In genomic region chr9:48719619-48720018, GRCm38 (mm10) we compare ENCODE assay signal across 15 mouse cellular contexts.
"Had no signal": no experiment of that assay in that cellular context is flagged by ENCODE, and none has a peak within 500 bp of the region (broad histone marks: within the 10 kb centered on the region; RNA-seq: fewer than 3 reads in every experiment).

No protein-coding gene starts in this region.

- H3K36me3 ChIP-seq: liver, embryonic 15.5 days; neural tube, embryonic 12.5 days; stomach, embryonic 15.5 days had no signal

- H3K27me3 ChIP-seq: liver, embryonic 15.5 days; neural tube, embryonic 12.5 days; stomach, embryonic 15.5 days had no signal

- H3K9ac ChIP-seq: liver, embryonic 15.5 days; neural tube, embryonic 12.5 days; stomach, embryonic 15.5 days had no signal

- H3K4me3 ChIP-seq: left cerebral cortex, adult 2 months; limb, embryonic 10.5 days; liver, embryonic 15.5 days; neural tube, embryonic 12.5 days; stomach, embryonic 15.5 days had no signal

- H3K4me2 ChIP-seq: liver, embryonic 11.5 days; liver, embryonic 15.5 days; neural tube, embryonic 12.5 days; stomach, embryonic 15.5 days had no signal

- H3K9me3 ChIP-seq: limb, embryonic 10.5 days; liver, embryonic 15.5 days; neural tube, embryonic 12.5 days; stomach, embryonic 15.5 days had no signal

- H3K27ac ChIP-seq: left cerebral cortex, adult 2 months; limb, embryonic 10.5 days; liver, embryonic 15.5 days; neural tube, embryonic 12.5 days; stomach, embryonic 15.5 days had no signal

- ATAC-seq: lung, postnatal 0 days had no signal

- DNase-seq: kidney, adult 18-20 months; kidney, postnatal 10 days; kidney, postnatal 4 days; lung, adult 2 months; lung, postnatal 36 days; right cerebral cortex, postnatal 14 days; thymus, adult 2 months; thymus, postnatal 25 days had no signal
